Mouse (Mus musculus): ENCODE results near the gene Gm28047.
"Not testable (repeated sequence)": the region's sequence is repeated elsewhere in the genome, so short reads cannot be mapped to it uniquely, and the experiment has no call there.

Gene Gm28047

DNA sequence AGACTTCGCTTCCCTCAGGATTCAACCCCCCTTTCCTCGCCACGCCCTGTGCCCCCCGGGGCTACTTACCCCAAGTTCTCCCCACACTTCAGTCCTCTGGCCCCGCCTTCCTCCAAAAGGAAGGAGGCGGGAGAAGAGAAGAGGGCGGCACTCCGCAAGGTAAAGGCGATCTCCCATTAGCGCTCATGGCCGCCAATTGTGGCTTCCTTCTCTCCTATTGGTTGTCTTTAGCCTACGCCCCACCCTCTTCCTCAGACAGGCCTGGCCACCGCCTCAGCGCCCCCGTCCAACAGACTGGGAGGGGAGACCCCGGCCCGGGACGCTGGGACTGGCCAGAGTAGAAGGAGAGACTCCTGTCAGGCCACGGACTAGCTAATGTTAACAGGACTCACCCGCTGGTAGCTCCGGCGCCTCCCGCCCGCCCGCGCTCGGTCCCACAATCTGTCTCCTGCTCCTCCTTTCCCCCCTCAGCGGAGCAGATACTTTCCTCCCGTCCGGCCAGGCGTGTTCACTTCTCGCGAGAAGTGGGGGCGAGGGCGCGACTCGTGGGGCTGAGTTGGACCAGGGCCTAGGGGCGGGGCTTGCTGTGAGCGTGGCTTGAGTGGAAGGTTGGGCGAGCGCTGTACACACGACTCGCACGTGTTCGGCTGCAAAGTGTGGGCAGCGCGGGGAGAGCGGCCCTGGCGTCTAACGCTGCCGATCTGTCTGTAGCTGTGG lies at the start of gene Gm28047, which contains the start of gene Atf7:
Gm28047 (minus strand) TSS at position 98 of the 717 bp plus-strand sequence.
Atf7 (minus strand) TSS at position 495 of the 717 bp plus-strand sequence.
- DNase-seq (ENCODE audit: low spot score), result peak; percentile 99

DNA sequence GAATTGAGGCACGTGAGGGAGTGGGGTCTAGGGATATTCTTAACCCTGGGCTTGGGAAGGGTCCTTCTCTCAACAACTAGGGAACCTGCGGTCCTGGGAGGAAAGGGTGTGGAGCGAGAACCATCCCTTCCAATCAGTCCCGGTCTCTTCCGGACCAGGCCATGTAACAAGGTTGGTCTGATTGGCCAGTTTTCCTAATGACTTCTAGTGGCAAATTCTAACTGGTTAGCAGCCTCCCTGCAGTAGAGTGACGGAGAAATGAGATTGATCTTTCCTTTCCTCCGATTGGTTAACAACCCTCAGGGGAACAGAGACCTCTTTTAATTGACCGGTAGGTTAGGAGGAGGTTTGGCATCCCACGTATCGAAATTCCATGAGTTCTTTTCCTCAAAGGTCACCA lies 48.7 kb upstream of the Gm28047 start:
- peak; percentile 52 for DNase-seq (ENCODE audit: low spot score)

DNA sequence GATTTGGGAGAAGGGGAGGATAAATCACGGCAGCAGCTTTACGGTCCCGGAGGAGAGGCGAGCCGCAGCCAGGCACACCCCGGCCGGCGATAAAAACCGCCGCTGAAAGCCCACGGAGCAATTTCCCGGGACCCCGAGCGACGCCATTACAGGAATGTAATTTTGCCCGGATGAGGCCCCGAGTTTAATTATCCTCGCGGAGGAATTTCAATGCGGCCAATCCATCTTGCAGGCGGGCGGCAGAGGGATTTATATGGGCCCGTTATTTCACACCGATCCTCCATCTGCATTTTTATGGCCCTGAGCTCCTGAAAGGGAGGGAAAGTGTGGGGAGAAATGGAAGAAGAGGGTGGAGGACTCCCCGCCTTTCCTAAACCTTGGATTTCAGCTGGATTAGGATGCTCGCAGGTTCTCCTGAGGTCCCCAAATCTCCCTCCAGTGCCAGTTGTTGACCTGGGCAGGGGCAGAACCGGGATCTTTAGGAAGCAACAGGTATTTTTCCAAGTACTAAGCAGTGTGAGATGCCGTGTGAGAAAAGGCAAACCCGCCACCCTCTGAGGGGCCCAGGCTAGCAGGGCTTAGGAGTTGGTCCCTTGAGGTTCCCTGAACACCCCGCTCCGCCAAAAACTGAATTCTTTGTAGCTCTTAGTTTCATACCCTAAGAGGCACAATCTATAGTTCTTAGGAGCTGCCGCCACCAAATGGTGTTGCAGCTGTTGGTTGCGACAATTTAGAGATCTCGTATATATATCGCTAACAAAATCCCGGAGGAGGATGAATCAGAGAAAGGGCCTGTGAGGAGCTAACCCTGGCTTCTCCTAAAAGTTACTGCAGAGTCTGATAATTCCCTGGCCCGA lies 47.6 kb upstream of the Gm28047 start, which contains the start of gene Atp5g2:
Atp5g2 (minus strand) TSS at position 138 of the 857 bp plus-strand sequence.
- peak; percentile 53 for DNase-seq (ENCODE audit: low spot score)

DNA sequence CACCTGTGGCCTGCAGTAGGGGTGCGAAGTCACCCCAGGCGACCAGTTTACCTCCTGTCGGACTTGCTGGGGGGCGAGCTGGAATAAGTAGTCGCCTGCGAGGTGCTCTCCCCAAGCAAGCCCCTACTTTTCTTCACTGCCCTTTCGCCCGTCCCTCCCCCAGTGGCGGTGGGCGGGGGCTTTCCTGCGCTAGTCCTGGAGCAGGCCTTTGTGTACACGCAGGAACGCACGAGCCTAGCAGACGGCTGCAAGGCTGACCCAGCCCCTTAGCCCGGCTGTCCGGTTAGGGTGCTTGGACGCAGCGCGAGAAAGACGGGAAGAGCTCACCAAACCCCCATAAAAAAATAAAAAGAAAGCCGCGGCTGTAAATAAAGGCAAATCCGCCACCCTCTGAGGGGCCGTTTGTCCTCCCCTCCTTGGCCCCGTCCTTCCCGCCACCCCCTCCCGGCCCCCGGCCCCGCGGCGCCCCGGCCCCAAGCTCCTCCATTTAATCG lies 46.9 kb upstream of the Gm28047 start:
- peak; percentile 89 for DNase-seq (ENCODE audit: low spot score)

DNA sequence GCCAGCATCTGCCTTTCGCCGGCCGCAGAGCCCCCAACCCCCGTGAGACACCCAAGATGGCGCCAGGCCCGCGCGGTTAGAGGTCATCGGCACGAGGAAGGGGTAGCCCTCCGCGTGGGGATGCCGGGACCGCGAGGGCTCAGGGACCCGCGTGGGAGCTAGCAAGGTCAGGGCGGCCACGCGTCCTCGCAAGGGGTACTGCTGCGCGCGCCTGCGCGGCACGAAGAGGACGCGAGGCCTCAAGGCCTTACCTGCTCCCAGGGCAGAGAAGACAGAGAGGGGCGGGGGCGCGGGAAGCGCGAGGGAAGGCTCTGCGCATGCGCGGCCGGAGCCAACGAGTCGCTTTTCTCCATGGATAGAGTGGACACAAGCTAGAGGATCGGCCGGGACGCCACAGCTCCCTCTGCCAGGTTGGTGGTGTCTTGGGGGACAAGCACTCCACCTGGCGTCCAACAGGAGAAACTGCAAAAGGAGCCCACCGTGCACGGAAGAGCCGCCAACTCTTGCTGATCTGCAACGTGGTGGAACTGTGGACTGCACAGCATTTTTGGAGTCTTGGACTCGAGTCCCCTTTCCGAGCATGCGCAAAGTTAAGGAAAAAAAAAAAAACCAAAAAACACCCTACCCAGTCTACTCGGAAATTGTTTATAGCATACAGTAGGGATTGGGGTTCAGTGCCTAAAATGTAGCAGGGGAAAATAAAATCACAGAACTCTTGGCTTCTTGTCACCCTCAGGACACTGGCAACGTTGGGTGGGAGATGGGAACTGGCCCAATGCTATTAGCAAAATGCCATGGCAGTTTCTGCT lies 46.1 kb upstream of the Gm28047 start:
- peak; percentile 97 for DNase-seq (ENCODE audit: low spot score)

DNA sequence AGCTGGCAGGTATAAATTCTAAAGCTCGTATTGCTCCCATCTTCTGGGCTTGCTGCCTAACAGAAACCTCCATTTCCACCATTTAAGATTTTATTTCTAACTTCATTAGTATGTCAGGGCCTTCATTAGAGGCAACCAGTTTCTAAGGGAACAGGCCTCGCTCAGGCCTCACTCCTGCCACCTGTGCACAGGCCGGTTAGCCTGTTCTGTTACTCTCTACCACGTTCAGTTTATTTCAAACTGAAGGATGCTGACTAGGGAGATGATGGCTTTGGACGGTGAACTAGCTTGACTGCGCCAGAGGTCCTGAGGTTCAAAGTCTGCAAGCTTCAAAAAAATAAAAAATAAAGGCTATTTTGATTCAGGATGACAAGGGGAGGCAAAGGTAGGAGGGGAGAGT lies 45.4 kb upstream of the Gm28047 start:
- no peak for DNase-seq (ENCODE audit: low spot score)

DNA sequence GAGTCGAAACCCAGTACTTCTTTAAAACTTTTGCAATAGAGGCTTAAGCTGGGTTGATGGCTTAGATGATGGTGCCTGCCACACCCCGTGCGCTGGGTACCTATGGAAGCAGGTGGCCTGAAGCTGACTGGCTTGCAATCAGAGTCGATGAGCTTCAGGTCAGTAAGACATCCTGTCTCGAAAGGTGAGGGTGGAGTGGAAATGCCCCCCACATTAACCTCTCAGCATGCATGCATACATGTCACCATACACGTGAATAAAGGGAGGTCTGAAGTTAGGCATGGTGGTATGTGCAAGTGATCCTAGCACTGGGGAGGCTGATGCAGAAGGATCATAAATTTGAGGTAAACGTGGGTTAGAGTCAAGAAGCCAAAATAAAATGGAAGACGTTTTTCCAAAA lies 44.7 kb upstream of the Gm28047 start:
- no peak for DNase-seq (ENCODE audit: low spot score)

DNA sequence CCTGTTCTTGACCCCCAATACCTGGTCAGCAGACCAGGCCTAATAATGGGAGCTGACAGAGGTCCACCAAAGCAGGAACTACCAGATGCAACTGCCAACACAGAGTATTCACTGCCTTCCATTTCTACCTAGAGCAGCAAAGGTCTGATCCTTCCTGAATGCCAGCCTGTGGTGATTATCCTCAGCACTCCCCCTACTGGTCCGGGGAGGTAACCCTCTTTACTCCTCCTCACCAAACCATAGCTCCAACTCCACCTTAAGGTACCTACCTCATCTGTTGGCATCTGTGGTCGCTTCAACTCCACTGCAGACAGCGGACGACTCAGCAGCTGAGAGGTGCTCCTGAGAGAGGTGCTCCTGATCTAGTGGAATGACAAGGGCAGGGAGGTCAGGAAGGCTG lies 40.6 kb upstream of the Gm28047 start:
- DNase-seq (ENCODE audit: low spot score), result peak; percentile 25

DNA sequence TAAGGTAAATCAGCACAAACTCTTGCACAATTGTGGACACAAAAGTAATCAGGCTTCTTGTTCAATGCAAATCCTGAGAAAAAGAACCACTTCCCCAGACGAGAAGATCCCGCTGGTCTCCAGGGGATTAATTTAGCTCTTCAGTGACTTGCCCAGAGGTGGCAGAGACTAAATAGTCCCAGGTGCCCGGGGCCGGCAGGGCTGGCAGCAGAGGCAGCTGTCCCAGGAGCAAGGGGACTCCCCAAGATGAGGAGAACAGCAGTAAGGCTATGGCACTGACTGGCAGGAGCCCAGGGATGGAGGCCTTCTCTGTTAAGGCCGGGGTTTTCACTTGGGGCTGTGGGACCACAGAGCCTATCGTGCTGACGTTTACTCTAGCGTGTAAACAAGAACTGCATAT lies 39.0 kb upstream of the Gm28047 start:
- DNase-seq (ENCODE audit: low spot score), result no peak

DNA sequence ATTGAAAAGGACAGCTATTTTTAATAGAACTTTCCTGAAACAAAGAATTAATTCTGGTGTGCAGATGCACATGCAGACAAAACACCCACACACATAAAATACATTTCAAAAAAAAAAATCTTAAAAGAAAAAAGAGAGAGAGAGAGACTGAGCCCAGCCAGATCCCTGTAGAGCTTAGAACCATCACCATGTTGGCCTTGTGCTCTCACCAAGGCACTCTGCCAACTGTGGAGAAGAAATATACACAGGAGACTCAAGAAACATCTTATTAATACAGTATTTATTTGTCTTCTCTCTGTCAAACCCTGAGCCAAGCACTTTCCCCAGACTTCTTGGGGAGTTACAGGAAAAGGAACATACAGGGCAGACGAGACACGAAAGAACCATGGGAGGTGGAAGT lies 37.7 kb upstream of the Gm28047 start:
- DNase-seq (ENCODE audit: low spot score), result not testable (repeated sequence)

DNA sequence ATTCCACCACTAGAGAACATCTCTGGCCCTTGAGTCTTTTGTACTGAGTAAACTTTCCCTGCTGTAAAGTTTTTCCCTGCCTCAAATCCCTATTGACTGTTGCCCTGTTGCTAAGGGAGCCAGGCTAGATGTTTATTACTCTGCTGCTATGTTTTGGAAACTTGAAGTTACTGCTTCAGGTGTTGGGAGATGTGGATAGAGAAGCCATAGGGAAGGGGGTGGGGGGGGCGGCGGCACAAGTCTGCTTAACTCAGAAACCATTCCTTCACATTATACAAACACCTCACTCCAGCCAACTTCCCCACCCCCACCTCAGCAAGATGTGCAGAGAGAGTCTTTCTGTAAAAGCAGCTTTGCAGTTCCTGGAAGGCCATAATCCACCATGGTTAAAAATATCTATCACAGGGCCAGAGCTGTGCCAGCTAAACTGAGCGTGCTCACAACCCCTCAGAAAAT lies 33.1 kb upstream of the Gm28047 start:
- no peak for DNase-seq (ENCODE audit: low spot score)

DNA sequence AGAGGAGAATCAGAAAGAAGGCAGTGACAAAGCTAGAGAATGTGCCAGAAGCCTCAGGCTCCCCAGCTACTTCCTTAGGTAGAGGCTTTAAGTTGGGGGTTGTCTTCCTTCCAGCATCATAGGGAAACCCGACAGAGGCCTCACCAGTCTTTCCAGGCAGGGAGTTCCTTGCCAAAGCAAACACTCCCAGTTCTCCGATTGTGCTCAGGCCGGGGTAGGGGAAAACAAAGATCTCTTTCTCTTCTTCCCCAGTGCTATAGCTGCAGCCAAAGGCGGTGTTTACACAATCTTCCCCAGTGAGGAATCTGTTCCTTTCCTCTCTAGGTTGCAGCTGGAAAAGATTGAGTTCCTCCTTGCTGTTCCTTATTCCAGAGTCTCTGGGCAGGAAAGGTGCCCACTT lies 31.8 kb upstream of the Gm28047 start:
- peak; percentile 14 for DNase-seq (ENCODE audit: low spot score)

DNA sequence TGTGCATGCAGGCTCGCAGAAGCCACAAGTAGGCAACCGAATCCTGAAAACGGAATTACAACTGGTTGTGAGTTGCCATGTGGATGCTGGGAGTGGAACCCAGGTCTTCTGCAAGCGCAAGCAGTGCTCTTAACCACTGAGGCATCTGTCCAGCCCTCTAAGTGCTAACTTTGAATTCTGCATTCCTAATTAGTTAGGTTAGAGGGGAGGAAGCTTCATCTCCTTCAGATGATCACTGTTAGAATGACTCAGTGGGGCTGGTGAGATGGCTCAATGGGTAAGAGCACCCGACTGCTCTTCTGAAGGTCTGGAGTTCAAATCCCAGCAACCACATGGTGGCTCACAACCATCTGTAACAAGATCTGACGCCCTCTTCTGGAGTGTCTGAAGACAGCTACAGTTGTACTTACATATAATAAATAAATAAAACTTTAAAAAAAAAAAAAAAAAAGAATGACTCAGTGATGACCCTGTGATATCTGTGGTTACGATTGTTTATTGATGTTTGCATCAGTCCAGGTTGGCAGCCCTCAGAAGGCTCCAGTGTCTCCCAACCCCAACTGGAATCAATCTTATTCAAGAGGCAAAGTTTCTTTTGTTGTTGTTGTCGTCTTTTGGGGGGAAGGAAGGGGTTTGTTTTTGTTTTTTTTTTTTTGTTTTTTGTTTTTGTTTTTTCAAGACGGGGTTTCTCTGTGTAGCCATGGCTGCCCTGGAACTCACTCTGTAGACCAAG lies 27.2 kb upstream of the Gm28047 start:
- not testable (repeated sequence) for DNase-seq (ENCODE audit: low spot score)

DNA sequence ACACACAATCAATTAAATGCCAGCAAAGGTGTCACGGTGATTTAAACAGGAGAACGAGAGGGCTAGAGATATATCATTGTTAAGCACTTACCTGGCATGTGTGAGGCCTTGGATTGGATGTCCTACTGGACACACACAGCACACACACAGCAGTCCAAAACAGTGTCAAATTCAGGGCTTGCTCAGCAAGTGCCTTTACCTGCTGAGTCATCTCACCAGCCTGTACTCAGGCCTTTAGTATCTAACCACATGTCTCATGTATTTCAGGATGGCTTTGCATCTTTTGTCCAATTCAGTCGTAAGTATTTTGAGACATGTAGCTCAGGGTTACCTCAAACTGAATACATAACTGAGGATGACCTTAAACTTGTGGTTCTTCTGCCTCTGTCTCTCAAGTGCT lies 26.2 kb upstream of the Gm28047 start:
- DNase-seq (ENCODE audit: low spot score), result no peak

DNA sequence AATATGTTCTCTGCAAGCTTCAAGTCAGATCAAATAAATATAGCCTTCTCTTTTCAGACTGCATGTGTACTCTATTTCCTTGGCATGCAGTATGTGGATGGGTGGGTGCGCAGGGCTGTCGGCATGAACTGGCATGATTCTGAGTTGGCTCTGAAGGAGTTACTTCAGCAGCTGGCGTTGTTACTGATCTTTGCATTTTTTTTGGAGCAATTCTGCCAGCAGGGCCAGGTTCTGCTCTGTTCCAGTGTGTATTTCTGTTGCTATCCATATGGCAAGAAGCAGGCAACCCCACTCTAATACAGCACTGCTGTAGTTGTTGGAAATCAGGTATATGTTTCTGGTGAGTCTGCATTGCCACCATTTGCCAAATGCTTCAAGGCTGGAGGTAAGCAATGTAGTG lies 10.9 kb upstream of the Gm28047 start:
- no peak for DNase-seq (ENCODE audit: low spot score)

DNA sequence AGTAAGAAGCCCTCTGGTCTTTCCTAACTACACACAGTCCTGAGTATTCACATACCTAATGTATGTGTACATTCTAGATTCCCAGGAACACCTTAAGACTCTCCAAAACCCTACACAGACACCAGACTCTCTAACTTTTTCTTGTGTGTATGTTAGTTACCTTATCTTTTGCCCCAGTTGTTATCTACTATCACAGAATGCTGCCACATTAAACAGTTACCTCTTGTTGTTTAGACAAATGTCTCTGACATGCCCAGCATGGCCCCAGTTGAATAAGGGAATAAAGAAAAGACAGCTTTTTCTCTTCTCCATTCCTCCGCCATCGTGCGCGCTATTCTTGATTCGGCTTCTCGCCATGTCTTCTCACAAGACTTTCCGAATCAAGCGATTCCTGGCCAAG lies 9.8 kb upstream of the Gm28047 start:
- DNase-seq (ENCODE audit: low spot score), result no peak

DNA sequence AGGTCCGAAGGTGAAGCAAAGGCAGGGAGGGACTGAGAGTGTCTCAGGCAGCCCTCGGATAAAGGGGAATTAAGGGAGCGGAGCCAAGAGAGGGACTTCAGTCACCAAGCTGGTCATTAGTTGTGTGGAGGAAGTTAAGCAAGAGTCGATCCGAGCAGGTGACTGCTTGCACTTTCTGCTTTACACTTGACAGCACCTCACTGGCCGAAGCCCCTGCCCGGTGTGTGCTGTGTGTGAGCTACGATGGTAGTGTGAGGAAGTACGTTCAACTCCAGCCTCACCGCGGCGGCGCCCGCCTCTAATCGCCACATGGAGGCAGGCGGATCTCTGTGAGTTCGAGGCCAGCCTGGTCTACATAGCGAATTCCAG lies 804 bp upstream of the Gm28047 start:
- no peak for DNase-seq (ENCODE audit: low spot score)

DNA sequence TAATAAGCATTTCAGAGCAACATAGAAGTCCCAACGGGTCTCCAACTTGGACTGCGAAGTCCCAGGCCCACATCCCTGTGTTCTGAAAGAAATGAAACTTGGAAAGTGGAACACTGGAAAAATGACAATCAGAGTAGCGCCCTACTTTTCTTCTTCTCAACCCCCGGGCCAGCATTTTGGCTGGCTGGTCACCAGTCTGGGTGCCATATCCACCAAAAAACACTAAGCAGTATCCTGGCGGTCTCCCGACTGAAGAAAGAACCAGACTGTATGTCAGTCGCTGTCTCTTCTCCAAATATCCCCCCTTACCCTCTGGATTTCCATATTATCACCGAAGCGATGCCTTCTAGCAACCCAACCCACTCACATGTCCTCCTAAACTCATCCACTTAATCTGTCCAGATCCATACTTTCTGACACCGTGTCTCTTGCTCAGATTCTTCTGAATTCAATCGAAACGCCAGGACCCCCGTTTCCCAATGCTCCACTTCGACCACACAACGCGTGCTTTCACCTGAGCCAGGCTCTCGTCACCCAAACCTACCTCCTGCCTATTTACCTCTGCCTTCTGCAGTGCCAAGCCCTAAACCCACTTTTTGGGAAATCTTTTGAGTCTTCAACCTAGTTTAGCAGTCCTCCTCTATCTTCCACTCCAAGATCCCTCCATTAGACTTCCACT lies 437 bp downstream of the Gm28047 start:
- peak; percentile 16 for DNase-seq (ENCODE audit: low spot score)

DNA sequence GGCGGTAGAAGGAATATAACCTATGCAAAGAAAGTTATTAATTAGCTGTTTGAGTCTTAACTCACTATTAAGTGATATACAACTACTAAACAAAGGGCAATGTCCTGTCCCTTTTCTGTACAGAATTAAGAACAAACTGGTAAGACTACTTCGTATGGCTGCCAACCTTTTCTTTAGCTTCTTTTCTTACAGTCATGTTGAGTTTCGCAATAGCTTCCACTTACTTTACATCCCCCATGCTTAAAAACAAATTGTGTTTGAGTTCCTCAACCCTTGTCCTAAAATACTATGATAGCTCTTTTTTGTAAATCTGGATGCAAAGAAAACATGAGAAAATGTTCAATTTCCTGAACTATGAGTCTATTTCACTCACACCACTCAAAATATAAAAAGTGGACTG lies 1.7 kb downstream of the Gm28047 start:
- no peak for DNase-seq (ENCODE audit: low spot score)

DNA sequence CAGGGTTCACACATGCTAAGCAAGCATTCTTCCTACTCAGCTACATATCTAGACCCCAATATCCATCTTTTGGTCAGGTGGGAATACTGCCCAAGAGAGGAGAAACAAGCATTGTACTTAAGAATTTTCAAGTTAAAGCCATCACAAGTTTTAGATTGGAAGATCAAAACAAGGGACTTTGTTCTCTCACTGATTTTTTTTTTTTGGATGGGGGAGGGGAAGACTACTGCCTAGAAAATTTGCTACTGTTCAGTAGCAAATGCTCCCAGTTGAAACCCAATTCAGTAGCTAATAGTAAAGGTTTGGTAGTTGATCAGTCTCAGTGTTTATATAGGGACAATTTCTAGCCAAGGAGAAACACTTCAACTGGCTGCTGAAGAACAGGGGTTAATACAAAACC lies 2.3 kb downstream of the Gm28047 start:
- no peak for DNase-seq (ENCODE audit: low spot score)

DNA sequence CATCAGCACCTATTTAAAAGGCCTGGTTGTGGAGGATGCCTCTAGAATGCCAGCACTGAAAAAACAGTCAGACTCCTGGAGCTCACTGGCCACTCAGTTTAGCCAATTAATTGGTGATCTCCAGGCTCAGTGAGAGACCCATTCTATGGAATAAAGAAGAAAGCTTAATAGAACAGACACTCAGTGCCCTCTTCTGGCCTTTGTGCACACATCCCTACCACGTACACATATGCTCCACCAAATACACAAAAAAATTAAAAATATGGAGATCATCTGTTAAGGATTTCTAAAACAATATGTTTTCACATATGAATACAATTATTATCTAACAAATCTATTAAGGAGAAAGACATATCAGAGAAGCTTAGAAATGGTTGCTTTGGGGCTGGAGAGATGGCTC lies 4.1 kb downstream of the Gm28047 start:
- DNase-seq (ENCODE audit: low spot score), result no peak
